Mouse (Mus musculus): Measurements from ENCODE around the gene Khdc4.

GRCm38 (mm10) chr3:88683814-88684213 is 1.8 kb upstream of the Khdc4 start:
- TF ChIP-seq TAL1 (IDR thresholded peaks at IDR 0.05; ENCODE audit: low read length) (no peak), GATA1 (IDR thresholded peaks at IDR 0.05; ENCODE audit: low read length) (no peak)

Measured in erythroblast, embryonic 14.5 days (primary cell).